Mouse (Mus musculus) lung, embryonic 16.5 days (tissue): ENCODE data around the gene Zfp945. TPM values are rescaled to one million over a fixed set of nuclear protein-coding genes. Genes with fewer than 3 reads are reported as not detected.

Experiments used
- ATAC-seq: fragments of 200-750 bp; cut with Nextera tagmentation; 2 replicates; pipeline ENCODE4 v1.8.0; 2017; ENCODE audit warnings: low read depth, mild to moderate bottlenecking, moderate library complexity
- H3K27ac ChIP-seq: fragments of 300-500 bp; sonication (generic); 2 replicates; pipeline ENCODE4 v1.5.1; 2014; ENCODE audit warnings: mild to moderate bottlenecking, control low read depth, low read length
- H3K27me3 ChIP-seq: fragments of 300-500 bp; sonication (generic); 2 replicates; pipeline ENCODE4 v1.6.1; 2014; ENCODE audit warnings: low read depth, low read length, mixed read lengths; ENCODE audit not compliant: control insufficient read depth, insufficient read depth
- H3K36me3 ChIP-seq: fragments of 300-500 bp; sonication (generic); 2 replicates; pipeline ENCODE4 v1.6.1; 2014; ENCODE audit warnings: low read length; ENCODE audit not compliant: control insufficient read depth, insufficient read depth
- H3K4me1 ChIP-seq: fragments of 300-500 bp; sonication (generic); replicated peaks from 2 replicates; pipeline ENCODE4 v1.6.1; 2014; ENCODE audit warnings: low read length, mixed read lengths; ENCODE audit not compliant: control insufficient read depth, insufficient read depth
- H3K4me2 ChIP-seq: fragments of 300-500 bp; sonication (generic); 2 replicates; pipeline ENCODE4 v1.6.1; 2014; ENCODE audit warnings: low read depth, low read length, control low read depth
- H3K4me3 ChIP-seq: fragments of 300-500 bp; sonication (generic); 2 replicates; pipeline ENCODE4 v1.5.1; 2014; ENCODE audit warnings: mild to moderate bottlenecking, low read length, control low read depth
- H3K9ac ChIP-seq: fragments of 300-500 bp; sonication (generic); 2 replicates; pipeline ENCODE4 v1.6.1; 2014; ENCODE audit warnings: low read length, control low read depth
- H3K9me3 ChIP-seq: fragments of 300-500 bp; sonication (generic); 2 replicates; pipeline ENCODE4 v1.6.1; 2016; ENCODE audit warnings: low read length; ENCODE audit not compliant: control insufficient read depth
- WGBS: fragments of 180-500 bp; shearing (Covaris S2); extraction: QIAGEN DNeasy Blood & Tissue Kit; methylation state at CpG from one replicate; pipeline ENCODE4 v1.1.7; 2014; 5-methylcytosine and 5-hydroxymethylcytosine counted together
- polyA plus RNA-seq: library from polyadenylated mRNA; unstranded; fragments of >200 nt; fragmentation: Nextera tagmentation; extraction: Ambion mirVana; gene quantifications from 2 replicates; pipeline ENCODE4 v1.2.1, GENCODE M21; 2015

The Zfp945 gene
- polyA plus RNA-seq, 1 experiment from 2014 or later, result 21.7 TPM

- Histone ChIP-seq H3K27me3 (no peaks in the 10 kb centered on the region), H3K9ac (peak overlapping the region; percentile 91), H3K9me3 (no peaks in the 10 kb centered on the region), H3K4me2 (peak overlapping the region; percentile 54), H3K27ac (peak overlapping the region; percentile 85), H3K36me3 (no peaks in the 10 kb centered on the region), H3K4me3 (peak overlapping the region; percentile 78), H3K4me1 (no peaks in the 10 kb centered on the region)
- WGBS, result under 1% methylated on average over 28 of the region's 28 CpGs
- peak; percentile 97 for ATAC-seq
Observed at GRCm38 (mm10) chr17:22817471-22818198, 49.3 kb downstream of the Zfp945 start.

- H3K27ac ChIP-seq, result no peak overlapping the region
- no peak overlapping the region for H3K4me3 ChIP-seq
- no peaks in the 10 kb centered on the region for H3K4me1 ChIP-seq
- H3K27me3 ChIP-seq, result no peaks in the 10 kb centered on the region
- H3K36me3 ChIP-seq, result no peaks in the 10 kb centered on the region
- WGBS, result 68% methylated on average over 2 of the region's 2 CpGs
- H3K4me2 ChIP-seq, result no peak overlapping the region
- H3K9ac ChIP-seq, result no peak overlapping the region
- peaks cover 2% of the 10 kb centered on the region for H3K9me3 ChIP-seq
- ATAC-seq, result no peak
Observed at GRCm38 (mm10) chr17:22799707-22800106, 67.2 kb downstream of the Zfp945 start.

Other genes with a start within 250 kb of the Zfp945 start
- not detected in 2 replicates for gene Vmn2r113, start 75.8 kb upstream of the Zfp945 start, polyA plus RNA-seq
- not detected in 2 replicates for gene Vmn2r-ps130, start 194.0 kb upstream of the Zfp945 start, polyA plus RNA-seq